Mouse (Mus musculus) lung, postnatal 25 days (tissue): ENCODE data around the gene Cobll1.

Experiments
- DNase-seq: peaks from one replicate; pipeline ENCODE4 v3.0.0; 2022; ENCODE audit warnings: low spot score

Cobll1 gene

DNA sequence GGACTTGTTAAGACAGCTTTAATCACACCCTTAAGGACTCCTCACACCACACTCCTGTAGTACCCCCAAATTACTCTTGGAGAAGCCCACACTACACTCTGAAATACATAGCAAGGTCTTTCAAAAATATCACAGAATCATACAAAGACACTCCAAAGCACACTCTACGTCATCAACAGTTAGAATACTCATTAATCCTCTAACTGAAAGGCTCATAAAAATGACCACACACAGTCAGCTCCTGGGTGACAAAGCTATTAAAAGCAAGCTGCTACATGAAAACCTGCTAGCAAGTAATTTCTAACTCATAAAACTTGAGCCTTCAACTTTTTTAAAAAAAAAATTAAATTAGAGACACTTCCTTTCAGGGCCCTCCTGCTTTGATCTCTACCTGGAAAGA, 91.8 kb downstream of the Cobll1 start:
- no peak for DNase-seq

DNA sequence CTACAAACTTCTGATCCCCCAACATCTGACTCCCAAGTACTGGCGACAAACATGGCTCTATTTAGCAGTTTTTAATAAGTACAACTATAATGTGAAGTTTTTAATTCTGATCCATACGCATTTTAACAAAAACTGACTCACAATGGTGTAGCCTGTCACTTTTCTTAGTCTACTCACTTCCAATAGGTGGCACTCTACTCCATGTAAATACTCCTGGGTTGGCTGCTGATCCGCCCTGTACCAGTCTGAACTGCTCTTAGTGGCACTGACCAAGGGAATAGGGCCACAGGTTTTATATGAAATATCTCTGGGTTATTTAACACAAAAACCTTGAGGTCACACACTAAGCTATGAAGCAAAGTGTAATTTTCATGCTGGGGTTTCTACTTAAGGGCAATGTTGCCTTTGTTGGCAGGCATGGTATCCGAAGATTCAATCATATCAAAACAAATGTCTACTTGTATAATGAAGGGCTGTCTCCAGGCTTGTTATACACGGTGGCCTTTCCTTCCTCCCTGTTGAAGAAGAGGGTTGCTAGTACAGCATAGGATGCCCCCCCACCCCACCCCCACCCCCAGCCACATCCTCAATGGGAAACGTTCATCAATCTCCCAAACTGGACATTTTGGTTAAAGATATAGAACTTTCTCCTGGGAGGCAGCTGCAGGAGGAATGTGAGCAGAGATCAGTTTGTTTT, 93.6 kb downstream of the Cobll1 start:
- DNase-seq = peak; percentile 74

DNA sequence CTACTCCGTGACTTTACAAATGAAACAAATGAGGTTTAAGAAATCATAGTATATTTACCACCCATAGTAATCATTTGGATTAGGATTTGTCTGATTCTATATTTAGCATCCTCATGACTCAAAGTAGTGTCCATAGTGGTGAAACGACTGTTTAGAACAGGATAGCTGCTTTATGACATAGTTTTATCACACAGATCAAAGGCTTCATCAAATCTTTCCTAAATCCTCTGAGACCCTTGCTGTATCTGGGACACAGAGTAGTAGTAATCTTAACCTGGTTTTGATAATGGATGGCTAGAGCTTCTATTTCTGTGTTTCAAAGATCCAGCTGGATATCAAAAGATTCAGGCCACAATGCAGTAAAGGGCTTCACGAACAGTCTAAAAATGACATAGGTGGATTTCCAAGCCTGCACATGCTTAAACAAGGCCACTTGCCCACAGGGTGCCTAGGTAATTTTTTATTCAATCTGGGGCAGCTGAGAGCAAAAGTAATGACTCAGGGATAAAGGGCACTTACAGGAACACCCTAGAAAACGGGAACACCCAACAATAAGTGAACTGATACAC, 98.0 kb downstream of the Cobll1 start:
- no peak for DNase-seq

DNA sequence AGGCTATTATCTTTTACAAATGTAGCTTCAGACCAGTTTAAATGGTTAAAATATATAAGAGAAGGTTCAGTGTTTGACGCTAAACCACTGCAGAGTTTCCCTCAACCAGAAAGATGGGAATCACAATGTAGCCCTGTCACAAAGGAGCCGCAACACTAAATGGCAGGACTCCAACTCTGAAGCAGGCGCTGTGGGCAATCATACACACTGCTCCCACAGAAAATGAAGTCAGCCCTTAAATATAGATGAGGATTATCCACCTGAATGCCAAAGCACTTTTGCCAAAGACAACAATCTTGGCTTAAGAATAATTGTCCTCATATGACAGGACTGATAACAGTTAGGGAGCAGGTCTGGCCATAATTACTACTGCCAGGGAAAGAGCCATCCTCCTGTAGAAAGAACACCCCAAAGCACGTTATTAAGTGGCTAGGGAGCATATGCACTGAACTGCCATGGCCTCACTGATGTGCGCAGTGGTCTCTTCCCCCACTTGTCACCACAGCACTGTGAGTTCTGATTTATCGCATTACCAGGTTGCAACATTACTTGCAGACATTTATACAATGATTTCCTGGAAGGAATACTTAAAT, 98.8 kb downstream of the Cobll1 start:
- DNase-seq = no peak

DNA sequence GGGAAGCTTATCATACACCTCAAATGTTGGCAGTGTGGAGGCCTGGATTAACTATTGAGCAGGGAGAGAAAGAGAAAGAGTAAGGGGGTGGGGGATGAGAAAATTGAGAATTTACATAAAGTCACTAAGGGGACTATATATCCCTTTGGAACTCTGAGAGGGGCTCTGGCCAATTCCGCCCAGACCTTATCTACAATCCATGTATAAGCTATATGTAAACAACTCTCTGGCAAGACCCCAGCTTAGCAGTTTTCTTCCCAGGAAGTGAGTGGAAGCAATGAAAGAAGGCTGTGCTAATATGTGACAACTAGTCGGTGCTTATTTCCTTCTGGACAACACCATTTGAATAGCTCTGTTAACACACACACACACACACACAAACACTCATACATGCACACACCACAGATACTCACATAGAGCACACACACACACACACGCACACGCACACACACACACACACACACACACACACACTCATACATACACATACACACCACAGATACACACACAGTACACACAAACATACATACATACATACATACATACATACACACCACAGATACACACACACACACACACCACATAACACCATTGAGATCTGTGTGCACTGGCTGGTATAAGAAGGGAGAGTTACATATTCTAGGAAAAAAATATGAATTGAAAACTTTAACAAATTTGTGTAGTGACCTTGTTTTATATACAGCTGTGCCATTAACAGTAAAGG, 99.4 kb downstream of the Cobll1 start:
- no peak for DNase-seq

DNA sequence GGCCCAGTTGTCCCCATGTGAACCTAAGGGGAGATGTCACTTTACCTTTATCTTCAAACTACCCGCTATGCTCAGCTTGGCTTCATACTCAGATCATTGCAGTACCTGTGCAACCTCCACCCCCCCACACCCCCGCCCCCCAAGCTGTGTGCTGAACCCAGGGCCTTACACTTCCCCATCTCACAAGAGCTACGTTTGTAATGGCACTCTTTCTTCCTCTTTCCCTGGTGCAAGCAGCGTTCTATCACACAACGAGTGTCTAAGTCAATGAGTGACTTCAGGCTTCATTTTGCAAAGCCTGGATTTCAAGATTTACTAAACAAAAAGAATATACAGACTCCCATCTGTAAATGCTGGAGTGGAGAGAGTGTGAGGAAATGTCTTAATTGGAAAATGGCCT, 100.2 kb downstream of the Cobll1 start:
- DNase-seq = no peak

- no peak for DNase-seq
Measured at GRCm38 (mm10) chr2:65126141-65126783, 112.9 kb downstream of the Cobll1 start.

DNA sequence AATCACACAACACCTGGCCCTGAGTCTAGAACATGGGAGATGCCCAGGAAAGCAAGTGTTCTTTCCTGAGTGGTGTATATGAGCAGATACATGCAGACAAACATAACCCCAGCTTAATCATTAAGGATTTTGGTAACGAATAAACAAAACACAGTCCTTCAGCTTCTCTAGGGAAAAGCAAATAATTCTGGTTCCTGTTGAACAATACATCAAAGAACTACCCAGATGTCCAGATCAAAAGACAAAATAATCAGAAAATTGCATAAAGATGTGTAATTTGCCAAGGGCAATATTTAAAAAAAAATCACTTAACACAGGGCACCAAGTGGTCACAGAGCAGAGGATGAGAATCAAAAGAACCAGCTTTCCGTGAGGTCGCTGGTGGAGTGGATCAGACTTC, 115.5 kb downstream of the Cobll1 start:
- DNase-seq = no peak

DNA sequence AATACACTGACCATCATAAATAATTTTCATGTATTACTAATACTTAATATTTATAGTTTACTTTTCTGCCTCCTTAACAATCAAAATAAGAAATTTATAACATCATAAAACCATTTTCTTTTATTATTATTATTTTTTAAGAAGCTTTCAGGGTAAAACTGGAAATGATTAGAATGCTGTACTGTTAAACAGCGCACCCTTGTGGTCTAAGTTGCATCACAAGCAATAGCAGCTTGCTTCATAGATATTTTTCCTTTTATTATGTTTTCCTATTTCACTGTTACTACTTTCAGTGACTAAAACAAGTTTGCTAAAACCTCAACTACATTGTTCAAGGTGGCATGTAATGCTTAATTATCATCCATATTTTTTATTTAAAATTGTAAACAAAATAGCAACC, 117.8 kb downstream of the Cobll1 start:
- DNase-seq = peak; percentile 61

GRCm38 (mm10) chr2:65121012-65121411, 118.2 kb downstream of the Cobll1 start:
- DNase-seq = no peak

DNA sequence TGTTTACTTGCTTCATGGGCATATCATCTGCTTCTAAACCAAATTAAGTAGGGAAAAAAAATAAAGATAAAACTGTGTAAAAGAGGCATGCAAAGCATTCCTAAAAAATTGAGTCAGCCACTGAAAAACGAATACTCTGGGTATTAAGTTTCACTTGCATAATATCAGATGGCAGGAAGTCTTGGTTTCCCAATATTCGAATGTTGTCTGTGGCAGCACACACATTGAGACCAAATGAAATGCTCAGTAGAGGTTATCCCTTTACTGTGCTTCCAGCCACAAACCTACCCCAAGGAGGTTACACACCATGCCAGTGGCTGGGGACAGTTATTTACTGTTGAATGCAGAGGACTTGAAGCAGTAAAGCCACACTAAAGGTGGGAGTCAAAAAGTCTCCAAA, 119.1 kb downstream of the Cobll1 start:
- DNase-seq = no peak

DNA sequence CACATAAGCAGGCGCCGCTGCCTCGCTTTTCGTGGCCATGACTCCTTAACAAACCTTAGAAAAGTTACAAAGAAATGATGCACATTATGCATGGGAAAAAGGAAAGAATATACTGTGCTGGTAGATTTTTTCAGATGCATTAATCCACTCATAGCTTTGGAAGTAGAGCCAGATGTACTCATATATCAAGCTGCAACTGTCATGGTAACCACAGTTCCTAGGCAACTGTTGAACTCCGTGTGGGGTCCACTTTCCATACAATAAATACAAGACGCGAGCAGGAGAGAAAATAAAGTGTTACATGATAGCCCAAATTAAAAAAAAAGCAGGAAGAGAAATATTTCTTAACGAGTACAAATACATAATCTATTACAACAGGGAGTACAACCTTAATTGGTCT, 119.5 kb downstream of the Cobll1 start:
- DNase-seq = no peak

GRCm38 (mm10) chr2:65119076-65119475, 120.1 kb downstream of the Cobll1 start:
- no peak for DNase-seq

GRCm38 (mm10) chr2:65117859-65118258, 121.3 kb downstream of the Cobll1 start:
- no peak for DNase-seq

DNA sequence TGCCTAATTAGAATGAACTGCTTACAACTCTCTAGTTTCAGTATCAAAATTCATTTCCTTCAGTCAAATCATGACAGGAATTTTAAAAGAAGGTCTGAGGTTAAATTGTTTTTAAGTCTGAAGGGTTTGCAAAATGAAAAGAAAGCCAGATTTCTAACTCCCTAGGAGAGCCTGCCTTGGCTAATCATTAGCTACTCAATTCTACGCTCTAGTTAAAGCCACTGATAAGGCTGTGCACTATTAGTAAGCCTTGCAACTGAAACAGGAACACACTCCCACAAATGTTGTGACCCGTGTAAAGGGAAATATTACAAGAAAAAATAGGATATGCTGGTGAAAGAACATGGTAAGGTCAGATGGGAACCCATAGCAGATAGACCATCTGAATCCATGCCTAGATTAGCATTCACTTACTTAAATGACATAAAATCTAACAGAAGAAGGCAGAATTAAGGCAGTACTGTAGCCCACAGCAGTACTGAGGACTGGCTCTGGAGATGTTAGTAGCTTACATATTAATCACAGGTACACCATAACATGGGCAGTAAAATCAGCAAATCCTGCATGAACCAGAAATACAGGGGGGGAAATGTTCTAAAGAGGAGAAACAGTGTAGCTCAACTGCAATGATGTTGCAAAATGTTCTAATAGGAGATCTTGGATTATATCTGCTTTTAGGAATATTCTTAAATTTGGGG, 122.6 kb downstream of the Cobll1 start:
- no peak for DNase-seq

GRCm38 (mm10) chr2:65113191-65113590, 126.0 kb downstream of the Cobll1 start:
- DNase-seq = peak; percentile 69

DNA sequence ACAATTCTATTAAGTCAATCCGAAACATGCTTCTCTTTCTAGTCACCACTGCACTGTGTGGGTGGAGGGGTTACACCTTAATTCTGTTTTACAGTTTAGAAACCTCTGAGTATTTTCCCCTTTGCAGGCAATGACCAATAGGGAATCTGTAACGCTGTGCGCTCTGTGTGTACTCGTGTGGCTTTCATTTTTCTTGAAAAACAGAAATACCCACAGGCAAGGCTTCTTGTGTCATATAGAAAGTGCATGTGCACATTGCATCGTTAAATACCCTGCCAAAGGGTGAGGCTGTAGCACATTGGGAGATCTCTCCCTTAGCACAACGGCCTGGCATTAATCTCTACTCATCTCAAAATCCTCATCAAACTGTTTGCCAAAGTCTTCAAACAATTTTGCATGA, 134.6 kb downstream of the Cobll1 start:
- no peak for DNase-seq

GRCm38 (mm10) chr2:65103801-65104200, 135.4 kb downstream of the Cobll1 start:
- no peak for DNase-seq

DNA sequence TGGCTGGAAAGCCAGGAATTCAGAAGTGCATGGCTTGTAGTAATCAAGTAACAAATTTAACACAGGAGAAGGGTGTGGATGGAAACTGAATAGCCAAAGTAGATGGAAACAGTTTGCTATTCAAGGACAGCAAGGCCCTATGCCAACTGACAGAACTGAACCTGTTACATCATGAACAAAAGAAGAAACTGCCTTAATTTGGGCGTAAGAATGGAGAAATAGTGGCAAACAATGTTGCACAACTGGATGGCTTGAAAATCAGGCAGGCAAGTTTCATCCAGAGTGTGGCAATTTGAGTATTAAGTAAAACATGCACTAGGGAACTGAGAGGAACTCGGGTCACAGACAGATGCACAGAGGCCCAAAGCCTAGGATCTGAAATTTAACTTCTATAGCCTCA, 137.8 kb downstream of the Cobll1 start:
- peak; percentile 50 for DNase-seq

DNA sequence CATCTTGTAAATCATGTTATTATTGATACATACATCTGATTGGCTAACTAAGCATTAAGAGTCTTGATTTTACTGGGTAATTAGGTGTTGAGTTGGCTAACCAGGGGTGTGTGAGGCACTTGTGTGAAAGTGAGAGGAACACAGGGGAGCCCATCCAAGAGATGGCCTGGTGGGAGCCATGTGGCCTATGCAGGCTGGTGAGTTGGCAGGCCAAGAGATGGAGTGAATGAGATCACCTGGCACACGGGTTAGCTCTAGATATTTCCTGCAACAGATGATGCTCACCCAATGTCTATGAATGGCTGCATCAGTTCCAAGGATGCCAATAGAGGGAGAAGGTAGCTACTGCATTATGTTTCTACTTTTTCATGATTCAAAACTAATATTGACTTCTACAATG, 139.2 kb downstream of the Cobll1 start:
- DNase-seq = no peak

GRCm38 (mm10) chr2:65095571-65095970, 143.6 kb downstream of the Cobll1 start:
- no peak for DNase-seq

GRCm38 (mm10) chr2:65093990-65094389, 145.2 kb downstream of the Cobll1 start:
- no peak for DNase-seq
